Mouse (Mus musculus) heart, embryonic 16.5 days (tissue): ENCODE data around the gene Uaca. TPM values are rescaled to one million over a fixed set of nuclear protein-coding genes. Genes with fewer than 3 reads are reported as not detected.

Experiments
- ATAC-seq: fragments of 200-750 bp; cut with Nextera tagmentation; replicated peaks from 2 replicates; pipeline ENCODE4 v1.8.0; 2017; ENCODE audit warnings: moderate number of reproducible peaks; ENCODE audit not compliant: insufficient read depth, low FRiP score; ENCODE audit errors: extremely low read depth
- H3K27ac ChIP-seq: fragments of 300-500 bp; sonication (generic); 2 replicates; pipeline ENCODE4 v1.5.1; 2014; ENCODE audit warnings: mild to moderate bottlenecking, low read length, control low read depth, moderate library complexity
- H3K27me3 ChIP-seq: fragments of 300-500 bp; sonication (generic); 2 replicates; pipeline ENCODE4 v1.6.1; 2014; ENCODE audit warnings: low read length, mixed read lengths; ENCODE audit not compliant: control insufficient read depth, insufficient read depth
- H3K36me3 ChIP-seq: fragments of 300-500 bp; sonication (generic); 2 replicates; pipeline ENCODE4 v1.6.1; 2014; ENCODE audit not compliant: control insufficient read depth, insufficient read depth
- H3K4me1 ChIP-seq: fragments of 300-500 bp; sonication (generic); 2 replicates; pipeline ENCODE4 v1.6.1; 2014; ENCODE audit warnings: low read length, mixed read lengths; ENCODE audit not compliant: control insufficient read depth, insufficient read depth
- H3K4me2 ChIP-seq: fragments of 300-500 bp; sonication (generic); 2 replicates; pipeline ENCODE4 v1.6.1; 2014; ENCODE audit warnings: low read depth, mild to moderate bottlenecking, control low read depth, low read length
- H3K4me3 ChIP-seq: fragments of 300-500 bp; sonication (generic); 2 replicates; pipeline ENCODE4 v1.5.1; 2014; ENCODE audit warnings: mild to moderate bottlenecking, control low read depth, low read length
- H3K9ac ChIP-seq: fragments of 300-500 bp; sonication (generic); 2 replicates; pipeline ENCODE4 v1.6.1; 2014; ENCODE audit warnings: low read length, control low read depth
- H3K9me3 ChIP-seq: fragments of 300-500 bp; sonication (generic); replicated peaks from 2 replicates; pipeline ENCODE4 v1.6.1; 2016; ENCODE audit warnings: low read length; ENCODE audit not compliant: control insufficient read depth
- WGBS: fragments of 180-500 bp; shearing (Covaris S2); extraction: QIAGEN DNeasy Blood & Tissue Kit; methylation state at CpG from one replicate; pipeline ENCODE4 v1.1.7; 2014; 5-methylcytosine and 5-hydroxymethylcytosine counted together
- polyA plus RNA-seq: library from polyadenylated mRNA; unstranded; fragments of >200 nt; fragmentation: Nextera tagmentation; extraction: Ambion mirVana; gene quantifications from 2 replicates; pipeline ENCODE4 v1.2.1, GENCODE M21; 2015

Uaca gene
- polyA plus RNA-seq: 28.8 and 29.6 TPM in 2 replicates

- Histone ChIP-seq H3K4me2 (peak within 1 kb of the TSS; percentile 67), H3K27me3 (no peaks in the 10 kb centered on the region), H3K9ac (peak within 1 kb of the TSS; percentile 81), H3K9me3 (no peaks in the 10 kb centered on the region), H3K27ac (peak within 1 kb of the TSS; percentile 90), H3K4me1 (peaks cover 4% of the 10 kb centered on the region), H3K36me3 (no peaks in the 10 kb centered on the region), H3K4me3 (peak within 1 kb of the TSS; percentile 85)
- under 1% methylated on average over 45 of the region's 45 CpGs for WGBS
- ATAC-seq: peak; percentile 94
Measured at GRCm38 (mm10) chr9:60794210-60794840, at the start of gene Uaca. TSS of gene Uaca (plus strand) at chr9:60794542.

- no peak overlapping the region for H3K27ac ChIP-seq
- H3K9ac ChIP-seq: no peak overlapping the region
- no peaks in the 10 kb centered on the region for H3K36me3 ChIP-seq
- H3K4me1 ChIP-seq: peaks cover 5% of the 10 kb centered on the region
- ATAC-seq: no peak
- WGBS: 41% methylated on average over 4 of the region's 4 CpGs
- peaks cover 3% of the 10 kb centered on the region; the same call in 1 of the 2 replicates for H3K27me3 ChIP-seq
- H3K4me3 ChIP-seq: no peak overlapping the region
- H3K4me2 ChIP-seq: no peak overlapping the region
- no peaks in the 10 kb centered on the region; the same call in 1 of the 2 replicates for H3K9me3 ChIP-seq
Measured at GRCm38 (mm10) chr9:60744971-60745370, 49.4 kb upstream of the Uaca start.

GRCm38 (mm10) chr9:60746561-60746960, 47.8 kb upstream of the Uaca start:
- WGBS: 50% methylated on average over 6 of the region's 6 CpGs
- H3K9me3 ChIP-seq: no peaks in the 10 kb centered on the region; the same call in 1 of the 2 replicates
- no peak overlapping the region for H3K4me3 ChIP-seq
- H3K36me3 ChIP-seq: no peaks in the 10 kb centered on the region
- H3K4me2 ChIP-seq: no peak overlapping the region
- no peak for ATAC-seq
- H3K4me1 ChIP-seq: peaks cover 5% of the 10 kb centered on the region
- H3K9ac ChIP-seq: no peak overlapping the region
- H3K27ac ChIP-seq: no peak overlapping the region
- H3K27me3 ChIP-seq: peaks cover 3% of the 10 kb centered on the region; the same call in 1 of the 2 replicates

- Histone ChIP-seq H3K27ac (no peak overlapping the region), H3K36me3 (no peaks in the 10 kb centered on the region), H3K4me2 (no peak overlapping the region), H3K4me3 (no peak overlapping the region), H3K9me3 (no peaks in the 10 kb centered on the region; the same call in 1 of the 2 replicates), H3K27me3 (peaks cover 3% of the 10 kb centered on the region; the same call in 1 of the 2 replicates), H3K4me1 (peaks cover 5% of the 10 kb centered on the region), H3K9ac (no peak overlapping the region)
- no peak for ATAC-seq
- WGBS: 84% methylated on average over 5 of the region's 5 CpGs
Measured at GRCm38 (mm10) chr9:60747672-60748071, 46.7 kb upstream of the Uaca start.

- Histone ChIP-seq H3K4me1 (peaks cover 2% of the 10 kb centered on the region; the same call in 1 of the 2 replicates), H3K4me2 (no peak overlapping the region), H3K27ac (no peak overlapping the region), H3K4me3 (no peak overlapping the region), H3K27me3 (peaks cover 3% of the 10 kb centered on the region; the same call in 1 of the 2 replicates), H3K36me3 (no peaks in the 10 kb centered on the region), H3K9ac (no peak overlapping the region), H3K9me3 (no peaks in the 10 kb centered on the region; the same call in 1 of the 2 replicates)
- WGBS: 82% methylated on average over 2 of the region's 2 CpGs
- no peak for ATAC-seq
Measured at GRCm38 (mm10) chr9:60748191-60748590, 46.2 kb upstream of the Uaca start.

GRCm38 (mm10) chr9:60749105-60749504, 45.2 kb upstream of the Uaca start:
- H3K36me3 ChIP-seq: no peaks in the 10 kb centered on the region
- WGBS: 90% methylated on average over 2 of the region's 2 CpGs
- no peak overlapping the region for H3K4me2 ChIP-seq
- no peaks in the 10 kb centered on the region; the same call in 1 of the 2 replicates for H3K9me3 ChIP-seq
- H3K9ac ChIP-seq: no peak overlapping the region
- peaks cover 3% of the 10 kb centered on the region; the same call in 1 of the 2 replicates for H3K27me3 ChIP-seq
- no peak for ATAC-seq
- peaks cover 2% of the 10 kb centered on the region; the same call in 1 of the 2 replicates for H3K4me1 ChIP-seq
- H3K27ac ChIP-seq: no peak overlapping the region
- H3K4me3 ChIP-seq: no peak overlapping the region

- H3K27ac ChIP-seq: no peak overlapping the region
- H3K9ac ChIP-seq: no peak overlapping the region
- no peaks in the 10 kb centered on the region for H3K27me3 ChIP-seq
- no peak for ATAC-seq
- no peak overlapping the region for H3K4me3 ChIP-seq
- no peaks in the 10 kb centered on the region for H3K36me3 ChIP-seq
- no peak overlapping the region for H3K4me2 ChIP-seq
- no peaks in the 10 kb centered on the region for H3K4me1 ChIP-seq
- no peaks in the 10 kb centered on the region; the same call in 1 of the 2 replicates for H3K9me3 ChIP-seq
- 88% methylated on average over 5 of the region's 5 CpGs for WGBS
Measured at GRCm38 (mm10) chr9:60751098-60751497, 43.2 kb upstream of the Uaca start.

GRCm38 (mm10) chr9:60751971-60752370, 42.4 kb upstream of the Uaca start:
- H3K4me1 ChIP-seq: peaks cover 3% of the 10 kb centered on the region

GRCm38 (mm10) chr9:60752636-60753035, 41.7 kb upstream of the Uaca start:
- Histone ChIP-seq H3K9ac (no peak overlapping the region), H3K27me3 (no peaks in the 10 kb centered on the region), H3K9me3 (no peaks in the 10 kb centered on the region; the same call in 1 of the 2 replicates), H3K4me2 (no peak overlapping the region), H3K4me1 (peaks cover 9% of the 10 kb centered on the region), H3K27ac (no peak overlapping the region), H3K36me3 (no peaks in the 10 kb centered on the region), H3K4me3 (no peak overlapping the region)
- no peak for ATAC-seq

More at GRCm38 (mm10) chr9:60751971-60752370, 42.4 kb upstream of the Uaca start:
- Histone ChIP-seq H3K4me2 (no peak overlapping the region), H3K36me3 (no peaks in the 10 kb centered on the region), H3K9me3 (no peaks in the 10 kb centered on the region; the same call in 1 of the 2 replicates), H3K9ac (no peak overlapping the region), H3K27me3 (no peaks in the 10 kb centered on the region), H3K27ac (no peak overlapping the region), H3K4me3 (no peak overlapping the region)
- WGBS: 54% methylated on average over 6 of the region's 6 CpGs
- no peak for ATAC-seq
